Mouse (Mus musculus) adrenal gland, postnatal 36 days (tissue): ENCODE results near the gene Vwa2. TPM values are rescaled to one million over a fixed set of nuclear protein-coding genes. Genes with fewer than 3 reads are reported as not detected.

Experiments
- DNase-seq, 2 experiments: peaks; one replicate each; pipeline ENCODE4 v3.0.0; 2021; ENCODE audit warnings: mixed read lengths in 1 of 2
- long read RNA-seq, 2 experiments: library from polyadenylated mRNA; stranded (forward); transcript quantifications; one replicate each; pipeline ENCODE4 v2.0.0; 2021; ENCODE audit warnings: borderline sequencing depth in 2 of 2
- total RNA-seq, 2 experiments: library from RNA; stranded (reverse); gene quantifications; 2 replicates each; pipeline ENCODE4 v1.2.3; 2021

Gene Vwa2
- total RNA-seq = not detected
- long read RNA-seq, experiment 1 = 0 reads
- long read RNA-seq, experiment 2 = 0 reads

GRCm38 (mm10) chr19:56873816-56874600 is at the start of gene Vwa2:
TSS of gene Vwa2 (plus strand) at chr19:56874249.
- peak; percentile 16 to 17 for DNase-seq

GRCm38 (mm10) chr19:56826047-56826631 is 47.9 kb upstream of the Vwa2 start, which contains the start of gene Tdrd1:
TSS of gene Tdrd1 (plus strand) at chr19:56826209.
- DNase-seq = no peak

GRCm38 (mm10) chr19:56828305-56828704 is 45.7 kb upstream of the Vwa2 start:
- DNase-seq = no peak

DNA sequence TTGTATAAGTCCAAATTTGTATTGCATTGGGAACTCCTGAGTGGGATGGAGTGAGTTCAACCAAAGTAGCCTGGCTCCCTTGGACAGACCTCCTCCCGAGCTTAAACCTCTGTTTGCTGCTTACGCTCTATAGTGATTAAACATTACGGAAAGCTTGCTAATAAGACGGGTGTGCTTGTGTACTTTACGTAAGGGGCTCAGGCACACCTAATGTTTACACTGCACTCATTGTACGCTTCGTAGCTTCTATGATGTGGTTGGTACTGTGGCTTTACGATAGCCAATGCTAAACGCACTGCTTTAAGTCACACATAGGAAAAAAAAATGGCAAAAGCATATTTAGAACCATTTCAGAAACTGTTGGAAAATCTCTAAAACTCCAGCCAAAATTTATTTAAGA is 44.8 kb upstream of the Vwa2 start:
- no peak for DNase-seq

DNA sequence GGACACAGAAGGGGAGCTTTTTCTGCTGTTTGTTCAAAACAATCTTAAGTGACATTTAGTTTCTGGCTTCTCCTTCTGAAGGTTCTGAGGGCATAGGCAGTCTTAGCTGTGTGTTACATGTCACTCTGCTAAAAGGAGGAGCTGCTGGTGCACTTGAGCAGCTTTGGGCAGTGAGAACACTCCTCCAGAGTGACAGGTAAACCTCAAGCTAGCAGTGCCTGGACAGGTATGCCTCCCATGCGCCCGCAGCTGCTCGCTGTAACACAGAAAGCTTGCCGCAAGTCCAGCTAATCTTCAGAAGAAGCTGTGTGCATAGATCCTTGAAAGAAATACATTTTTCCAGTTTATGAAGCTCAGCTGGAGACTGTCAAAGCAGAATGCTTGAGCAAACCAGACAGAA is 43.9 kb upstream of the Vwa2 start:
- no peak for DNase-seq

GRCm38 (mm10) chr19:56835340-56835739 is 38.7 kb upstream of the Vwa2 start:
- no peak for DNase-seq

DNA sequence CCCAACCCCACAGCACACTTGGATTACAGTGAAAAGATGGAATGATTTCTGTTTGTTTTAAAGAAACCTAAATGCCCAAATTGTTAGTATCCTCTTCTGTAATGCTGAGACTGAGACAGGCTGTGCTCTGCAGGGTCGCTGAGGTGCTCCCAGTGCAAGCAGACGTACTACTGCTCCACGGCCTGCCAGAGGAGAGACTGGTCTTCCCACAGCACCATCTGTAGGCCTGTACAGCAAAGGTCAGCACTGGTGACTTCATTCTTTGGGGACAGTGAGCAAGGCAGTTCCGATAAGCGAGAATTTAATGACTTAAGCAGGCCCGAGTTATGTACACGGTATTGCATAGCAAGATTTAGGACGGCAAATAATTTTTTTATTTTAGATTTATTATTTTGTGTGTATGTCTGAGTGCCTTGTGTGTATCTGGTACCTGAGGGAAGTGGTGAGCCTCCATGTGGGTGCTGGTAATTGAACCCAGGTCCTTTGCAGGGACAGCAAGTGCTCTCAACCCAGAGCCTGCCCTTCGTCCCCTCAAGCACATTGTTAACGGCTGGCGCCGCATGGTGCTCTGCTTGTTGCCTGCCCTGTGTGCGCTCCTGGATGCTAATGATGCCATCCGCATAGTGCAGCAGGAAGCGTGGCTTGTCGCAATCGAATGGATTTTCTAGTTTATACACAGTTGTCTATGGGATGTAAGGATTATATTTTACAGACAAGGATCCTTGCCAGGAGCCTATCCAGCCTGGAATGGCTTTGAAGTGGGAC is 34.9 kb upstream of the Vwa2 start:
- DNase-seq = peak in 1 of 2 experiments; percentile 14

DNA sequence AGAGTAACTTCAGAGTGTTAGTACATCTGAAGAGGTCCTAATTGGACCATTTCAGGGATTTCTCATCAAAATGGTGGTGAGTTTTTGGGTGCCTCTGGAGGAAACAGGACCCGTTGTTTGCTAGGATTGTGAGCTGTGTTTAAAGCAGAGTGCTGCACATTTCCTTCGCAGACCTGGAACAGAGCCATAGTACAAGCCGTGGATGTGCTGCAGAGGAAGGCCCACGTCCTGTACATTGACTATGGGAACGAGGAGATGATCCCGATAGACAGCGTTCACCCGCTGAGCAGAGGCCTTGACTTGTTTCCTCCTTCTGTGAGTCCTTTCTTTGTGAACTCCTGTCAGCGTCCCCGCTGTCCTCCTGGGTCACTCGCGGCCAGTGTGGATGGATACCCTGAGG is 31.1 kb upstream of the Vwa2 start:
- DNase-seq = no peak

- no peak for DNase-seq
Measured at GRCm38 (mm10) chr19:56852590-56852989, 21.5 kb upstream of the Vwa2 start.

- DNase-seq = no peak
Measured at GRCm38 (mm10) chr19:56856455-56856854, 17.6 kb upstream of the Vwa2 start.

DNA sequence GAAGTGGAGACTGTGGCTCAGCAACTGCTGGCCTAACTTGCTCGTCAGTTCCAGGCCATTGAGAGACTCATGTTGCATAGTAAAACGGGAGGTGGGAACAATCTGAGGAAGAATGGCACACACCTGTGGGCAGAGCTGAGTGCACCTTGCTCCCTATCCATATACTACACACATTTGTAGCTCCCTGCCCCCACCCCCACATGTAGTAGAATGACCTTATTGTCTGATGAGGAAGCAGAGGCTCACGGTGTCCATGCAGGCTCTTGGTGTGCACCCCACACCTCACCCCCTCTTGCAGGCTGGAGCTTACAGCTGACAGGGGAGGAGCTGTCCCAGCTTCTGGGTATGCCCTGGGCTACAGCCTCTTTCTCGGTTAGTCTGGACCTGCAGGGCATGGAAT is 6.3 kb upstream of the Vwa2 start:
- no peak for DNase-seq

GRCm38 (mm10) chr19:56874601-56875315 is 709 bp downstream of the Vwa2 start:
- DNase-seq = no peak

GRCm38 (mm10) chr19:56877364-56877763 is 3.3 kb downstream of the Vwa2 start:
- no peak for DNase-seq

DNA sequence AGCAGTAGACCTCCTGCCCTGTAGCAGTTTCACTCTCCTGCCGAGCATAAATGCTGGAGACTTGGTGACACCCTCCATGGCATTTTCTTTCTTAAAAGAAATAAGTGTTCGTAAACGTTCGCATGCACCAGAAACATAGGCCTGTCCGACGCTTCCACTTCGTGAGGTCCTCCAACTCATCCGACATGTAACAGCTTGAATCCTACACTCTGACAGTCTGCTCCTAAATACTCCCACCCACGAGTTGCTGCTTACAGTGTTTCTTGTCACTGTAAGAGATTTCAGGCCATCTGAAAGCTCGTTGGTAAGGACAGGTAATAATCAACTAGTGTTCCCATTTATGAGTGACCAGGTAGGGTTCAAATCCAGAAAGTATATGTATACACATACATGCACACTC is 13.8 kb downstream of the Vwa2 start:
- DNase-seq = no peak

DNA sequence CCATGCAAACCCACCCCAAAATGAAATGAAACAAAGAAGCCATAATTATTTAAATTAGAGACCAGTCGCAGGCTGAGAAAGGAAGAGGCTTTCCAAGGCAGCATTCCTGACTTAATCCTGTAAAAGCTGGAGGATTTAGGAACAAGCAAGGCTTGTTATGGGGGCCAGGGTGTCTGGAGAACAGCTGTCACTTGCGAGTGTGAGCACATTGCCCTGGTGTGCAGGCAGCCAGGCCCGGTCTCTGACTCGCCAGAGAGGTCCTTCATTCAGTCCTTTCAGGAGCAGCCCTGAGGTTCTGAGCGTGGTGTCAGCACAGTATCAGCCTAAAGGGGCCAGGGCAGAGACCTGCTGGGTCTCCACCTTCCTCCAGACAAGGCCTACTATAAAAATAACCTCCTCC is 14.6 kb downstream of the Vwa2 start:
- no peak for DNase-seq

DNA sequence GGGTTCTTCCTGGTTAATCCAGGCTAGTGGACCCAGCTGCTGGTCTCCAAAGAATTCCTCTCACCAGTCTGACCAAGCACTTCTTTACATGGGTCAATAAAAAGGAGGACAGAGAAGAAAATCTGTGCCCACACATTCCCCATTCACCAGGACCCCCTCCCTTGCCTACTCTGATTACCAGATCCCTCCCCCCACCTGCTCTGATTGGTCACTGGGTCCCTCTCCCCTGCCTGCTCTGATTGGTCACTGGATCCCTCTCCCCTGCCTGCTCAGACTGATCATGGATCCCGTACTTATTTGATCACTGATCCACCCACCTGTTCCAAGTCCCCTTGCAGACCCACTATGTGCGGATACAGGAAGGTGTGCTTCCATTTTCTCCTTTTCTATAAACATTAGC is 17.4 kb downstream of the Vwa2 start:
- DNase-seq = no peak

DNA sequence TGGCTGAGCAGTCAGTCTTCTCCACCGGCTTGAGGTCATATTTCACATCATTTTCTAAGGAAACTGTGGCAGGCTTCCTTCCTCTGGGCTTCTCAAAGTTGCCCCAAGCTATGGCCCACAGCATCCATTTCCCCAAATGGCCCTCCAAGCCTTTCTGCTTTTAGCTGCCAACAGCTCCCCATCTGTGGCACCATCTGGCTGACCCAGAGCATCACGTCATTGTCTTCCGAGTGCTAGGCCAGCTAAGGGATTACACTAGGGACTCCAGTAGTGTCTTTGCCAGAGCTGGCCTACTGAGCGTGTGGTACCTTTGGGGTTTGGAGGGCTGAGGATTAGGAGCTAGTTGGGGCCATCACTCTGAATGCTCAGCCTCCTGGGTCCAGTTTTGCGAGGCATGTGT is 18.5 kb downstream of the Vwa2 start:
- DNase-seq = no peak

- DNase-seq = peak in 1 of 2 experiments; percentile 16
Measured at GRCm38 (mm10) chr19:56893326-56893725, 19.3 kb downstream of the Vwa2 start.

DNA sequence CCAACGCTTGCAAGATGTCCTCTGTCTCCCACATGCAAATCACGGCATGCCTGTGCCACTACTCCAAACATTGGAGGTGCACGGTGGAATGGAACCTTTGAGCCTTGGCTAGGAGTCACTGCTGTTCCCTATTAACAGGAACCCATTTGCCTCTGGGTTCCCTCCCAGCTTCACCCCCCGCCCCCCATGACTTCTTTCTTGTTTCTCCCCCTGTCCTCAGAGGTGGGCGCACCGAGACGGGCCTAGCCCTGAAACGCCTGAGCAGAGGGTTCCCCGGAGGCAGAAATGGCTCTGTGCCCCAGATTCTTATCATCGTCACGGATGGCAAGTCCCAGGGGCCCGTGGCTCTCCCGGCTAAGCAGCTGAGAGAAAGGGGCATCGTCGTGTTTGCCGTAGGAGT is 23.6 kb downstream of the Vwa2 start:
- no peak for DNase-seq

- DNase-seq = no peak
Measured at GRCm38 (mm10) chr19:56904095-56904494, 30.0 kb downstream of the Vwa2 start.

DNA sequence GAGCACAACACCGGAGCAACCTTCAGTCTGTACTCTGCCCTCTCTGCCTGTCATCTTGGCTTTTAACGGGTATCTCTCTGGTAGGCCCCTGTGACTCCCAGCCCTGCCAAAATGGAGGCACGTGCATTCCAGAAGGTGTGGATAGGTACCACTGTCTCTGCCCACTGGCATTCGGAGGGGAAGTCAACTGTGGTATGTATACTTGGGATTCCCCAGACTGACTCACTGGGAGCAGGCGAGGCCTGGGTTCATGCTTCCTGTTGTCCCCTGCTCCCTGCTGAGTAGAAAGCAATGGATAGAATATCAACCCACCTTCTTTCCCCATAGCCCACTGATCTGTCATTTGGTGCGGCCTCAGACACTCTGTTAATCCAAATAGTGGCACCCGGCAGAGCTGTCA is 31.3 kb downstream of the Vwa2 start:
- DNase-seq = no peak

DNA sequence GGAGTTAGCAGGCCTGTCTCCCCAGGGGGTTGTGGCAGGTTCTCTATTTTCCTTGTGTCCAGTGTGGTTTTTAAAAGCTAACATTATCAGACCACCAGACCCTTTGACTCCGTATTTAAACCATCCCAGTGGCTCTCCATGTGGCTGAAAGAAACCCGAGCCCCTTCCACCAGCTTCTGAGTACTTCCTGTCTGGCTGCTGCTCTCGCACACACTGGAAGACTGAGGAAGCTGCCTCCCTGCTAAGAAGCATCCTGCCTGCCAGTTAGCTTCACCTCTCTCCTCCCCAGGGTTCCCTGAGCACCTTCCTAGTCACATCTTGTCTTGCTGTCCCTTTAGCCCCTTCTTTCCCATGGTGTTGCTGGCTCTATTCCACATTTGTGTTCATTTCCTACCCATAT is 33.8 kb downstream of the Vwa2 start:
- DNase-seq = no peak
